Mouse (Mus musculus) E14TG2a.4 (cell line): ENCODE measurements around the gene Ubald1.

Source experiments
- CTCF ChIP-seq: conservative IDR thresholded peaks from 2 replicates; pipeline ENCODE4 v1.5.1; 2014; ENCODE audit warnings: low read length
- POU5F1 ChIP-seq: IDR thresholded peaks from 2 replicates; pipeline ENCODE4 v1.6.1; 2014; ENCODE audit warnings: low read length, borderline replicate concordance

GRCm38 (mm10) chr16:4928474-4928873 lies 48.4 kb upstream of the Ubald1 start:
- TF ChIP-seq CTCF (no peak), POU5F1 (no peak)
